Mouse (Mus musculus) MEL-GATA-1-ER (cell line): ENCODE measurements around the gene Lipo2.
"Not testable (repeated sequence)": the region's sequence is repeated elsewhere in the genome, so short reads cannot be mapped to it uniquely, and the experiment has no call there.

Source experiments
- DNase-seq: peaks from one replicate; pipeline ENCODE4 v3.0.0-alpha.2; 2012; ENCODE audit warnings: low read depth; ENCODE audit errors: extremely low read depth

Lipo2 gene

DNA sequence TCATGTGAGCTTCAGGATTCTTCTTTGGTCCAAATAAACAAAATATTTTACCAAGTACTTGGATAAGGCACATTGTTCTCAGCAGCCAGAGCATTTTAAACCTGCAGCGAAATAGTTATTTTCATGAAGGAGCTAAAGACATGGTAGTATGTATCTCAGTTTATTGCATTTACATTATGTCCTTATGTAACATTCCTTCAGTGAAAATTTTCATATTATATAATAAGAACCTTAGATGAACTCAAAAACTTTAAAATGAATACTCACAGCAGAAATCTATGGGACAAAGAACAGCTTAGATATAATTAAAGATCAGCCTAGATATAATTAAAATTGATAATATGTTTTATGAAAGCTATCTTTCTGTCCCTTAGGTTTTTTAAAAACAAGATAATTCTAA is at the start of gene Lipo2:
Gene Lipo2, minus strand, starts transcription at position 101 of the 400 bp plus-strand sequence.
- not testable (repeated sequence) for DNase-seq

GRCm38 (mm10) chr19:33787359-33787758 is 36.2 kb upstream of the Lipo2 start, which contains the start of gene Lipo1:
Gene Lipo1 (minus strand): TSS chr19:33787459.
- not testable (repeated sequence) for DNase-seq

DNA sequence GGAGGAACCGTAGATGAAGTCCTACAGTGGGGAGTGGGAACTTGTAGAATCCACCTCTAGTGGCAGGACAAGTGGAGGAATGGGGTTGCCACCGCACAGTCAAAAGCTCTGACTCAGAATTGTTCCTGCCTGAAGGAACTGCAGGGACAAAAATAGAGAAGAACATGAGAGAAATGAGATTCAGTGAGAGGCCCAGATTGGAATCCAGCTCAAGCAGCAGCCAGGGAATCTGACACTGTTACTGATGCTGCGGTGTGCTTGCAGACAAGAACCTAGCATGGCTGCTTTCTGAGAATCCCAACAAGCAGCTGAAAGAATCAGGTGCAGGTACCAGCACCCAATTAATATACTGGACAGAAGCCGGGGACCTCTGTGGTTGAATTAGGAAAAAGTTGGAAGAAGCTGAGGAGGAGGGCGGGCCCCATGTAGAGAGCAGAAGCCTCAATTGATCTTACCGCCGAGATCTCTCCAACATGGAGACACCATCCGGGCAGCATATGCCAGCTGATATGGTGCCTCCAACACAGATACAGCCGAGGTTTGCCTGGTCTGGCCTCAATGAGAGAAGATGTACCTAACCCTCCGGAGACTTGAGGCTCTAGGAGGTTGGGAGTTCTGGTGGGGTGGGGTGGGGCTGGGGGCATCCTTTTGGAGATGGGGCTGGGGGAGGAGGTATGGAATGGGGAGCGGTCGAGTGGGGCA is 35.6 kb upstream of the Lipo2 start:
- no peak for DNase-seq

DNA sequence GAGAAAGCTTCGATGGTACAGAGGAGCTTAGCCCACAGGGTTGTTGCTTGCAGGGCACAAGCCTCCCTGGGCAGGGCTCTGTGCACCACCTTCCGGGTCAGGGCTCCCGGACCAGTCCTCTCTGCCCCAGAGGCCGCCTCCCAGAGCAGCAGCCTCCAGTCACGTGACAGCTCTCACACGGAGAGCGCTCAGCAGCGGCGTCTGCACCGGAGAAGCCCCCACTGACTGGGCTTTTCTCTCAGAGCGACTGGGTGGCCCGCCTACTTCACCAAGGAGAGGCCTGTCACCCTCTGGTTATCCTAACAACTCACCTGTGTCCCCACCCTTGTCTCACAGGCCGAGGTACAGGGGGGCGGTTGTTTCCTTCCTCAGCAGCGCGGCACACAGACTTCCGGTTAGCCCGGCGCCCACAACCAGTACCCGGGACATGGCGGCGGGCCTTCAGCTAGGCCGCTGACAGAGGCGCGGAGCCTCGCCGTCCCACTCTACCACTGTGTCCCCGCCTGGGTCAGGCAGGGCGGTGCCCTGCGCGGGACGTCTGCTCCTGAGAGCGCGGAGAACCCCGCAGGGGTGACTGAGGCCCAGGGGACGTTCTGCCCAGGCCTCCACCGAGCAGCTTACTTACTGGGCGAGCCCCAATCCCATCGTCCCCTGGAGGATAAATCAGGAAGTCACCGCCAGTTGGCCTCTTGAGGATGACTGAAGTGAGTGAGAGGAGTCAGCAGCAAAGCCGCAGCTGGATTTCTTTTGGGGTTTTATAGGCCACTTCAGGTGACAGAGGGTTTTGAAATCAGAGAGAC is 10.3 kb upstream of the Lipo2 start, which contains the start of gene Lipo3:
Gene Lipo3, minus strand, starts transcription at position 665 of the 800 bp plus-strand sequence.
- not testable (repeated sequence) for DNase-seq
